Mouse (Mus musculus) E14TG2a.4 (cell line): ENCODE results near the gene Gpr146.

Experiments used
- H3K27me3 ChIP-seq: 2 replicates; pipeline ENCODE4 v1.6.1; 2014; ENCODE audit warnings: low read length, control low read depth; ENCODE audit not compliant: insufficient read depth
- H3K36me3 ChIP-seq: 2 replicates; pipeline ENCODE4 v1.6.1; 2014; ENCODE audit warnings: low read length, control low read depth; ENCODE audit not compliant: insufficient read depth
- H3K4me1 ChIP-seq: replicated peaks from 2 replicates; pipeline ENCODE4 v1.6.1; 2014; ENCODE audit warnings: low read depth, low read length, control low read depth
- H3K4me3 ChIP-seq: replicated peaks from 2 replicates; pipeline ENCODE4 v1.5.1; 2014; ENCODE audit warnings: mild to moderate bottlenecking, low read length
- H3K9me3 ChIP-seq: 2 replicates; pipeline ENCODE4 v1.6.1; 2014; ENCODE audit warnings: low read length, control low read depth
- CTCF ChIP-seq: conservative IDR thresholded peaks from 2 replicates; pipeline ENCODE4 v1.5.1; 2014; ENCODE audit warnings: low read length
- NANOG ChIP-seq: IDR thresholded peaks from 2 replicates; pipeline ENCODE4 v1.6.1; 2014; ENCODE audit warnings: borderline replicate concordance, low read length, mixed read lengths
- POU5F1 ChIP-seq: IDR thresholded peaks from 2 replicates; pipeline ENCODE4 v1.6.1; 2014; ENCODE audit warnings: low read length, borderline replicate concordance

Gpr146 gene

DNA sequence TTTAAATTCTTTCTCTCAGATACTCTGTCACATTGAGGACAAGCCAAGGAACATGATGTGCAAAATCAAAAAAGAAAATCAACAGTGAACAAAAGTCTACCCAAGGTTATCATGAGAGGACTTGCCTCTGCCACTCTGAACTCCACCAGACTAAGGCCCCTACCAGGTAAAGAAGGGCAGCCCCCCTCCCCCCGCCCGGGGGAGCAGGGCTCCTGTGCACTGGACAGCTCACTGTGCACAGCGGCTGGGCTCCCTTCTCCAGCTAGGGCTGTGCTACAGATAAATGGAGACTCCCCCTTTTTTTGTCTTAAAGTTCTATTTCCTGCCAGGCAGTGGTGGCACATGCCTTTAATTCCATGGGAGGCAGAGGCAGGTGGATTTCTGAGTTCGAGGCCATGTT is 60.3 kb downstream of the Gpr146 start:
- no peaks in the 10 kb centered on the region for H3K27me3 ChIP-seq
- TF ChIP-seq CTCF (no peak), POU5F1 (no peak), NANOG (no peak)
- H3K9me3 ChIP-seq: no peaks in the 10 kb centered on the region
- no peak overlapping the region for H3K4me3 ChIP-seq
- peaks cover 56% of the 10 kb centered on the region for H3K4me1 ChIP-seq
- H3K36me3 ChIP-seq: peaks cover 57% of the 10 kb centered on the region

GRCm38 (mm10) chr5:139438440-139438839 is 60.9 kb downstream of the Gpr146 start:
- H3K4me1 ChIP-seq: peaks cover 59% of the 10 kb centered on the region
- H3K27me3 ChIP-seq: no peaks in the 10 kb centered on the region
- no peak overlapping the region for H3K4me3 ChIP-seq
- no peak for TF ChIP-seq POU5F1
- no peak for TF ChIP-seq CTCF
- TF ChIP-seq NANOG: no peak
- H3K36me3 ChIP-seq: peaks cover 59% of the 10 kb centered on the region
- H3K9me3 ChIP-seq: no peaks in the 10 kb centered on the region

GRCm38 (mm10) chr5:139440451-139440850 is 63.0 kb downstream of the Gpr146 start:
- Histone ChIP-seq H3K27me3 (no peaks in the 10 kb centered on the region), H3K4me1 (peaks cover 58% of the 10 kb centered on the region), H3K36me3 (peaks cover 48% of the 10 kb centered on the region), H3K9me3 (no peaks in the 10 kb centered on the region), H3K4me3 (no peak overlapping the region)
- TF ChIP-seq CTCF: no peak
- TF ChIP-seq NANOG: no peak
- TF ChIP-seq POU5F1: no peak

DNA sequence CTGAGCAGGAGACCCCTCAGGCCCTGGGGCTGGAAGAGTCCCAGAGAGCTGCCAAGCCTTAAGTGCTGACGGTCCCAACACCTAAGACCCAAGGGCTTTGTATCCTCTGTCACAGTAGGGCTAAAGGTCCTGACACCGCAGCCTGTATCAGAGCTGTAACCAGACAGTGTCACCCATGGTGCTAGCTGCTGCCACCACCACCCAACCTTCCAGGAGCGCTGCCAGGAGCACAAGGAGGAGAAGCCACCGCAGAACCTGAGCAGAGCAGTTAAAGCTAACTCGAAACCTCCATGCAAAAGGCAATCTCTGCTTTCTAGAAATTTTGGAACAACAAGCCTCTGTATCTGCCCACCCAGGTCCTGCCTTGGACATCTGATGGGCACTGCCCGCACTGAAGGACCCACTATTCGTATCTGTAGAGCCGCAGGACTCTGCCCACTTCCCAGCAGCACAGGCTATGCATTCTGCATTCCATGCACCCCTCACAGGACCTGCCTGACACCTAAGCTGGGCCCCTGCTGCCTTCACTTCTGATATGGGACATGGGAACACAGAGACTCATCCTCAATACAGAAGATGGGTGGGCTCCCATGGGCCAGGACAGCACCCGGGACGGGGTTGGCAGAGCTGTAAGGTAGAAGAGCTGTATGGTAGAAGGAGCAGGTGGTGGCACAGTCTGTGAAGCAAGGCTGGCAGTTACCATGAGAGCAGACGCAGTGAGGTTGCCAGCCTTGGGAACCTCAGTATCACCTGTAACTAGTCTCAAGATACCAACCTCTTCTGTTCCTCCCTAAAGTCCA is 63.6 kb downstream of the Gpr146 start:
- no peaks in the 10 kb centered on the region for H3K27me3 ChIP-seq
- no peaks in the 10 kb centered on the region for H3K9me3 ChIP-seq
- H3K36me3 ChIP-seq: peaks cover 46% of the 10 kb centered on the region
- TF ChIP-seq POU5F1 (no peak), NANOG (no peak), CTCF (no peak)
- H3K4me3 ChIP-seq: no peak overlapping the region
- H3K4me1 ChIP-seq: peaks cover 58% of the 10 kb centered on the region

GRCm38 (mm10) chr5:139441726-139442018 is 64.2 kb downstream of the Gpr146 start:
- Histone ChIP-seq H3K27me3 (no peaks in the 10 kb centered on the region), H3K4me1 (peaks cover 58% of the 10 kb centered on the region), H3K9me3 (no peaks in the 10 kb centered on the region), H3K36me3 (peaks cover 47% of the 10 kb centered on the region), H3K4me3 (no peak overlapping the region)
- TF ChIP-seq POU5F1: no peak
- no peak for TF ChIP-seq NANOG
- no peak for TF ChIP-seq CTCF

GRCm38 (mm10) chr5:139442428-139442827 is 64.9 kb downstream of the Gpr146 start:
- Histone ChIP-seq H3K36me3 (peaks cover 50% of the 10 kb centered on the region), H3K9me3 (no peaks in the 10 kb centered on the region), H3K4me1 (peaks cover 62% of the 10 kb centered on the region), H3K27me3 (no peaks in the 10 kb centered on the region), H3K4me3 (no peak overlapping the region)
- TF ChIP-seq NANOG: no peak
- TF ChIP-seq CTCF: no peak
- no peak for TF ChIP-seq POU5F1

GRCm38 (mm10) chr5:139442962-139443361 is 65.5 kb downstream of the Gpr146 start:
- peaks cover 52% of the 10 kb centered on the region for H3K36me3 ChIP-seq
- H3K9me3 ChIP-seq: no peaks in the 10 kb centered on the region
- H3K4me3 ChIP-seq: no peak overlapping the region
- no peaks in the 10 kb centered on the region for H3K27me3 ChIP-seq
- TF ChIP-seq POU5F1: no peak
- no peak for TF ChIP-seq NANOG
- H3K4me1 ChIP-seq: peaks cover 58% of the 10 kb centered on the region

GRCm38 (mm10) chr5:139445258-139445657 is 67.8 kb downstream of the Gpr146 start:
- no peak for TF ChIP-seq NANOG
- TF ChIP-seq POU5F1: no peak
- no peak for TF ChIP-seq CTCF
- H3K4me1 ChIP-seq: peaks cover 52% of the 10 kb centered on the region
- H3K36me3 ChIP-seq: peaks cover 69% of the 10 kb centered on the region
- no peaks in the 10 kb centered on the region for H3K27me3 ChIP-seq
- no peaks in the 10 kb centered on the region for H3K9me3 ChIP-seq
- H3K4me3 ChIP-seq: no peak overlapping the region
